Mouse (Mus musculus): ENCODE results near the gene 1810010D01Rik. TPM values are rescaled to one million over a fixed set of nuclear protein-coding genes. Genes with fewer than 3 reads are reported as not detected.

1810010D01Rik gene
- polyA plus RNA-seq, 1 experiment: not detected

DNA sequence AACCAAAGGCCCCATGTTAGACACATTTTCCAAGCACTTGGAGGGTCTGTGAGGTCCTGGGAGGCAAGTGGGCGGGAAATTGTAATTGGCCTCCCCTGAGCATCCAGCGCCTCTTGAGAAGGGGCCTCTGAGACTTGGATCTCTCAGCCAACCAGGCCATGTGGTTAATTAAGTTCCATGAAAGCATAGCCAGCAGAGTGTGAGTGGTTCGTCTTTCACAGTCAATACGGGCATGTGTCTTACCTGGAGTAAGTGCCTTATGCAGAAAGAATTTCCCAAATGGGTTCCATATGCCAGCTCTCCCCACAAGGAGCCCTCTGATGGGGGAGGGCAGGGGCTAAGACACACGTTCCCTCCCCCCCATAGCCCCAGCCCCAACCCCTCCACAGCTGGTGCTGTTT, 28.2 kb downstream of the 1810010D01Rik start:
- Histone ChIP-seq H3K79me3 (ENCODE audit: low read depth) (no peaks in the 10 kb centered on the region), H3K27me3 (ENCODE audit: control insufficient read depth, insufficient read depth, insufficient read length) (no peaks in the 10 kb centered on the region), H3K79me2 (ENCODE audit: control insufficient read depth, insufficient read depth) (no peaks in the 10 kb centered on the region), H3ac (ENCODE audit: control insufficient read depth, insufficient read length, low read depth) (no peak overlapping the region), H3K36me3 (ENCODE audit: control insufficient read depth, insufficient read depth) (no peaks in the 10 kb centered on the region), H3K4me3 (ENCODE audit: insufficient read depth, poor library complexity, severe bottlenecking) (no peak overlapping the region)
- no peak for TF ChIP-seq FOSL1 (IDR thresholded peaks at IDR 0.05; ENCODE audit: insufficient read depth, low read length, poor library complexity, severe bottlenecking)
- no peak for TF ChIP-seq MYOG (IDR thresholded peaks at IDR 0.05; ENCODE audit: control insufficient read depth, extremely low read depth, insufficient read length)
- TF ChIP-seq CTCF (IDR thresholded peaks at IDR 0.05; ENCODE audit: control insufficient read depth, insufficient read depth, insufficient read length): no peak
- TF ChIP-seq CEBPB (IDR thresholded peaks at IDR 0.05; ENCODE audit: low read depth): no peak
- no peak for TF ChIP-seq USF1 (IDR thresholded peaks at IDR 0.05; ENCODE audit: low read depth)
- no peak for TF ChIP-seq MYOD1 (IDR thresholded peaks at IDR 0.05; ENCODE audit: control insufficient read depth, insufficient read length, low read depth)
- no peak for TF ChIP-seq MAX (IDR thresholded peaks at IDR 0.05)

DNA sequence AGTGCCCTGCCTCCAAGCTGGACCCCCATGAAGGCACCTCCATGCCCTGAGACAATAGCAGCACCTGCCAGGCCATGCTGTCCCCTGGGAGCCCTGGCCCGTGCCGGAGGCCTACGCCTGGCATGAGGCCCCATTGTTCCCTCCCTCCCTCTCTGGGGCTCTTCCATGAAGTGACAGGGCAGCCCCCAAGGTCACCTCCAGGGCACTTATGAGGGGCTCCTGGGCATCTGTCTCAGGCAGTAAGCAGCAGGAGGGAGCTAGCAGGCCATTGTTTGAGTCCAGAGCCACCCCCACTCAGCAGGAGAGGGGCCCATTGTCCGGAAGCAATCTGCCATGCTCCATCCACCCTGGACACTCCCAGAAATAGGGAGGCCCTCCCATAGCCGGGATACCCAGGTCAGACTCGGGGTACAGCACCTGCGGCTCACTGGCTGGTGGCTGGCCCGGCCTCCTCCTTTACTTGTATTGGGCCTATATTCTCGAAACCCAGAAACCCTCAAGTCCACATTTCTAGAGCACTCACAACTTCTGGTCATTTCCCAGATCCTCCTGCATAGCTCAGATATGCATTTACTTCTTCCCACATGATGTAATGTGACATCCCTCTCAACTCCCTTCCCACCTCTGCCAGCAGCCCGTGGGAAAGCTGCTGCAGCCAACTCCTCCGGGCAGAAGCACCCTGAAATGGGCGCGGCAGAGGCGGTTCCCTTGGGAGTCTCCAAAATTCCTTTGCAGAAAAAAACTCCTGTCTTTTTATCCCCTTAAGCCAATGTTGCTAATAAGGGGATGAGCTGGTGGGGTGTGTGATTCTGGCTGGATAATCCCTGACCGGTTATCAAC, 30.9 kb downstream of the 1810010D01Rik start:
- TF ChIP-seq MYOG (IDR thresholded peaks at IDR 0.05; ENCODE audit: control insufficient read depth, extremely low read depth, insufficient read length): no peak
- no peak for TF ChIP-seq USF1 (IDR thresholded peaks at IDR 0.05; ENCODE audit: low read depth)
- no peak for TF ChIP-seq CEBPB (IDR thresholded peaks at IDR 0.05; ENCODE audit: low read depth)
- no peak for TF ChIP-seq MYOD1 (IDR thresholded peaks at IDR 0.05; ENCODE audit: control insufficient read depth, insufficient read length, low read depth)
- no peak for TF ChIP-seq FOSL1 (IDR thresholded peaks at IDR 0.05; ENCODE audit: insufficient read depth, low read length, poor library complexity, severe bottlenecking)
- no peak for TF ChIP-seq CTCF (IDR thresholded peaks at IDR 0.05; ENCODE audit: control insufficient read depth, insufficient read depth, insufficient read length)
- TF ChIP-seq MAX (IDR thresholded peaks at IDR 0.05): no peak
- H3K79me2 ChIP-seq (ENCODE audit: control insufficient read depth, insufficient read depth): no peaks in the 10 kb centered on the region

DNA sequence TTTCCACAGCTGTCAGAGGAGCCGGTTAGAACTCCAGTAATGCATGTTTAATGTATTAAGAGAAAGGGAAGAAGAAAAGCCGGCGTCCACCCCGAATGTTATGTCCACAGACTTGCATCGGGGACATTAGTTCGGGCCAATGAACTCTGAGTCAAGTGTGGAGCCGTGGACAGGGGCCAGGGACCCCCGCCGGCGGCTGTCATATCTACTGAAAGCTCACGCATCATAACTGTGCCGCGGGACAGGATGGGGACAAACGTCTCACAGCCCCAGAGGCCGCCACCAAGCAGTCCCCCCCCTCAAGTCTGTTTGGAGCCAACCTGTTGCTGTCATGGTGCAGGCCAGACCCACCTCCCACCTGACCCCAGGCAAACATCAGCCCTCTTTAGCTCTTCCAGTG, 34.4 kb downstream of the 1810010D01Rik start:
- Histone ChIP-seq H3K79me2 (ENCODE audit: control insufficient read depth, insufficient read depth) (no peaks in the 10 kb centered on the region), H3K4me3 (ENCODE audit: insufficient read depth, poor library complexity, severe bottlenecking) (no peak overlapping the region)
- TF ChIP-seq CEBPB (IDR thresholded peaks at IDR 0.05; ENCODE audit: low read depth) (no peak), MAX (IDR thresholded peaks at IDR 0.05) (no peak), USF1 (IDR thresholded peaks at IDR 0.05; ENCODE audit: low read depth) (no peak), FOSL1 (IDR thresholded peaks at IDR 0.05; ENCODE audit: insufficient read depth, low read length, poor library complexity, severe bottlenecking) (no peak), MYOD1 (IDR thresholded peaks at IDR 0.05; ENCODE audit: control insufficient read depth, insufficient read length, low read depth) (no peak), MYOG (IDR thresholded peaks at IDR 0.05; ENCODE audit: control insufficient read depth, extremely low read depth, insufficient read length) (no peak), CTCF (IDR thresholded peaks at IDR 0.05; ENCODE audit: control insufficient read depth, insufficient read depth, insufficient read length) (no peak)

More for the DNA sequence above, 30.9 kb downstream of the 1810010D01Rik start:
- H3K79me3 ChIP-seq (ENCODE audit: low read depth): no peaks in the 10 kb centered on the region
- no peaks in the 10 kb centered on the region for H3K27me3 ChIP-seq (ENCODE audit: control insufficient read depth, insufficient read depth, insufficient read length)
- H3K36me3 ChIP-seq (ENCODE audit: control insufficient read depth, insufficient read depth): no peaks in the 10 kb centered on the region
- no peak overlapping the region for H3K4me3 ChIP-seq (ENCODE audit: insufficient read depth, poor library complexity, severe bottlenecking)
- H3ac ChIP-seq (ENCODE audit: control insufficient read depth, insufficient read length, low read depth): no peak overlapping the region

DNA sequence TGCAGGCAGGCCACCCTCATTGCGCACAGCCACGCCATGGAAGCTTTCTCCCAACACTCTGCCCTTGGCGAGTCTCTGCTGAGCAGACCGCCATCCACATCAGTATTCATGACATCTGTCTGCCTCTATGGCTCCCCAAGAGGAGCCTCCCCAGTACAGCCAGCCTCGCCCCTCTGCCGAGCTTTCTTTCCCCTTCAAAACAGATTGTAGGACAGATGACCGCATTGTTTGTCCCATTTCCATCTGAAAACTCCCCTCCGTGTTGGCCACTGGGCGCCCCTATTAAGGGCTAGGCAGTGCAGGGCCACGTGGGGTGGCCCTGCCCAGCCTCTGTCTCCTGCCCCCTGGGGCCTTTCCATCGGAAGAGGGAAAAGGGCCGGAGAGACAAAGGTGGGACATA, 34.8 kb downstream of the 1810010D01Rik start:
- Histone ChIP-seq H3K4me3 (ENCODE audit: insufficient read depth, poor library complexity, severe bottlenecking) (no peak overlapping the region), H3K79me2 (ENCODE audit: control insufficient read depth, insufficient read depth) (no peaks in the 10 kb centered on the region), H3K27me3 (ENCODE audit: control insufficient read depth, insufficient read depth, insufficient read length) (peaks cover 12% of the 10 kb centered on the region), H3ac (ENCODE audit: control insufficient read depth, insufficient read length, low read depth) (no peak overlapping the region), H3K36me3 (ENCODE audit: control insufficient read depth, insufficient read depth) (no peaks in the 10 kb centered on the region), H3K79me3 (ENCODE audit: low read depth) (no peaks in the 10 kb centered on the region)
- no peak for TF ChIP-seq USF1 (IDR thresholded peaks at IDR 0.05; ENCODE audit: low read depth)
- TF ChIP-seq MYOD1 (IDR thresholded peaks at IDR 0.05; ENCODE audit: control insufficient read depth, insufficient read length, low read depth): no peak
- no peak for TF ChIP-seq MYOG (IDR thresholded peaks at IDR 0.05; ENCODE audit: control insufficient read depth, extremely low read depth, insufficient read length)
- TF ChIP-seq FOSL1 (IDR thresholded peaks at IDR 0.05; ENCODE audit: insufficient read depth, low read length, poor library complexity, severe bottlenecking): no peak
- no peak for TF ChIP-seq CEBPB (IDR thresholded peaks at IDR 0.05; ENCODE audit: low read depth)
- TF ChIP-seq CTCF (IDR thresholded peaks at IDR 0.05; ENCODE audit: control insufficient read depth, insufficient read depth, insufficient read length): no peak
- no peak for TF ChIP-seq MAX (IDR thresholded peaks at IDR 0.05)

More for the DNA sequence above, 34.4 kb downstream of the 1810010D01Rik start:
- H3K36me3 ChIP-seq (ENCODE audit: control insufficient read depth, insufficient read depth): no peaks in the 10 kb centered on the region
- H3K79me3 ChIP-seq (ENCODE audit: low read depth): no peaks in the 10 kb centered on the region
- H3K27me3 ChIP-seq (ENCODE audit: control insufficient read depth, insufficient read depth, insufficient read length): peaks cover 12% of the 10 kb centered on the region
- no peak overlapping the region for H3ac ChIP-seq (ENCODE audit: control insufficient read depth, insufficient read length, low read depth)

DNA sequence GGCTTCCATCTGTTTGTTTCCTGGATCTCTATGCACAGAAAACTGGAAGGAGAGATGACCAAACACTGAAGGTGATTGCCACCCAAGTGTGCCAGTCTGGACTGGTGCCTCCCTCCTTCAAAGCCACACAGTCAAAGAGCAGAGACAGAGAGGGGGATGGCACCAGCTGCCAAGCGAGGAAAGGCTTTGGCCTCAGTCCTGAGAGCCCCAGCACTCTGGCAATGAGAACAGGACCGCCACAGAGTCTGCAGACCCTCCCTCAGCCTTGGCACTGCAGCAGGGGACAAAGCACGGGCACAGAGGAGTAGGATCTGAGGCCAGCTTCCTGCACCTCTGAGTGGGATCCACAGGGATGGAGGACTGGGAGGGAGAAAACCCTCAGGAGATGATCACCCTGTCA, 38.2 kb downstream of the 1810010D01Rik start:
- Histone ChIP-seq H3K36me3 (ENCODE audit: control insufficient read depth, insufficient read depth) (no peaks in the 10 kb centered on the region), H3K79me3 (ENCODE audit: low read depth) (no peaks in the 10 kb centered on the region), H3K4me3 (ENCODE audit: insufficient read depth, poor library complexity, severe bottlenecking) (no peak overlapping the region), H3K79me2 (ENCODE audit: control insufficient read depth, insufficient read depth) (no peaks in the 10 kb centered on the region), H3ac (ENCODE audit: control insufficient read depth, insufficient read length, low read depth) (no peak overlapping the region), H3K27me3 (ENCODE audit: control insufficient read depth, insufficient read depth, insufficient read length) (peaks cover 12% of the 10 kb centered on the region)
- TF ChIP-seq MAX (IDR thresholded peaks at IDR 0.05) (no peak), CTCF (IDR thresholded peaks at IDR 0.05; ENCODE audit: control insufficient read depth, insufficient read depth, insufficient read length) (no peak), USF1 (IDR thresholded peaks at IDR 0.05; ENCODE audit: low read depth) (no peak), FOSL1 (IDR thresholded peaks at IDR 0.05; ENCODE audit: insufficient read depth, low read length, poor library complexity, severe bottlenecking) (no peak), MYOG (IDR thresholded peaks at IDR 0.05; ENCODE audit: control insufficient read depth, extremely low read depth, insufficient read length) (no peak), MYOD1 (IDR thresholded peaks at IDR 0.05; ENCODE audit: control insufficient read depth, insufficient read length, low read depth) (no peak), CEBPB (IDR thresholded peaks at IDR 0.05; ENCODE audit: low read depth) (no peak)

Data from C2C12 (cell line).